Mouse (Mus musculus): ENCODE data around the gene 1700010B08Rik. TPM values are rescaled to one million over a fixed set of nuclear protein-coding genes. Genes with fewer than 3 reads are reported as not detected.

Gene 1700010B08Rik
- total RNA-seq, 1 experiment, result not detected

- Histone ChIP-seq H3K9ac (ENCODE audit: insufficient read depth, low read depth, low read length, poor library complexity, severe bottlenecking) (no peak overlapping the region), H3K27ac (ENCODE audit: insufficient read depth, low read depth, low read length, poor library complexity, severe bottlenecking) (no peak overlapping the region), H3K9me3 (ENCODE audit: control insufficient read depth, insufficient read depth, low read depth, low read length) (no peaks in the 10 kb centered on the region), H3K4me1 (ENCODE audit: control insufficient read depth in 2 of 2, insufficient read depth in 2 of 2, low read length in 2 of 2, poor library complexity in 1 of 2) (no peaks in the 10 kb centered on the region), H3K4me3 (ENCODE audit: insufficient read depth in 1 of 2, low read depth in 1 of 2, low read length in 2 of 2, poor library complexity in 1 of 2, severe bottlenecking in 1 of 2) (no peak overlapping the region), H3K36me3 (ENCODE audit: control insufficient read depth, insufficient read depth, low read length, poor library complexity, severe bottlenecking) (no peaks in the 10 kb centered on the region)
- no peak for DNase-seq (ENCODE audit: low read depth, low spot score)
- TF ChIP-seq ZNF384 (IDR thresholded peaks at IDR 0.05; ENCODE audit: low read depth, low read length), result no peak
- TF ChIP-seq CHD2 (IDR thresholded peaks at IDR 0.05; ENCODE audit: low read depth, low read length), result no peak
- no peak for TF ChIP-seq HCFC1 (IDR thresholded peaks at IDR 0.05; ENCODE audit: borderline replicate concordance, insufficient read depth, low read length)
- TF ChIP-seq MAFK (IDR thresholded peaks at IDR 0.05; ENCODE audit: insufficient read depth, low read depth, low read length), result no peak
- no peak for TF ChIP-seq ZC3H11A (IDR thresholded peaks at IDR 0.05; ENCODE audit: borderline replicate concordance, low read depth, low read length)
- in situ Hi-C loops (cut with MboI; ENCODE audit: low sequenced_read_pairs in 2 of 2, unreplicated experiment in 2 of 2), result no loop called here
Observed at GRCm38 (mm10) chr2:173730444-173730966, 11.3 kb downstream of the 1700010B08Rik start.

GRCm38 (mm10) chr2:173734426-173734825, 15.2 kb downstream of the 1700010B08Rik start:
- no peak for TF ChIP-seq ZNF384 (IDR thresholded peaks at IDR 0.05; ENCODE audit: low read depth, low read length)
- TF ChIP-seq MAFK (IDR thresholded peaks at IDR 0.05; ENCODE audit: insufficient read depth, low read depth, low read length), result no peak
- no peak for TF ChIP-seq CHD2 (IDR thresholded peaks at IDR 0.05; ENCODE audit: low read depth, low read length)
- TF ChIP-seq HCFC1 (IDR thresholded peaks at IDR 0.05; ENCODE audit: borderline replicate concordance, insufficient read depth, low read length), result no peak
- TF ChIP-seq ZC3H11A (IDR thresholded peaks at IDR 0.05; ENCODE audit: borderline replicate concordance, low read depth, low read length), result no peak
- Histone ChIP-seq H3K27ac (ENCODE audit: insufficient read depth, low read depth, low read length, poor library complexity, severe bottlenecking) (no peak overlapping the region), H3K36me3 (ENCODE audit: control insufficient read depth, insufficient read depth, low read length, poor library complexity, severe bottlenecking) (peaks cover 2% of the 10 kb centered on the region; the same call in 1 of the 2 replicates), H3K4me3 (ENCODE audit: insufficient read depth in 1 of 2, low read depth in 1 of 2, low read length in 2 of 2, poor library complexity in 1 of 2, severe bottlenecking in 1 of 2) (no peak overlapping the region), H3K9me3 (ENCODE audit: control insufficient read depth, insufficient read depth, low read depth, low read length) (no peaks in the 10 kb centered on the region), H3K9ac (ENCODE audit: insufficient read depth, low read depth, low read length, poor library complexity, severe bottlenecking) (no peak overlapping the region), H3K4me1 (ENCODE audit: control insufficient read depth in 2 of 2, insufficient read depth in 2 of 2, low read length in 2 of 2, poor library complexity in 1 of 2) (0 out of 4 replicates have a peak, but pooled peaks cover 0 to 5% of the 10 kb centered on the region in 2 experiments)
- DNase-seq (ENCODE audit: low read depth, low spot score), result no peak
- in situ Hi-C loops (cut with MboI; ENCODE audit: low sequenced_read_pairs in 2 of 2, unreplicated experiment in 2 of 2), result no loop called here

GRCm38 (mm10) chr2:173737222-173737989, 18.2 kb downstream of the 1700010B08Rik start, which contains the start of gene Vapb:
Gene Vapb, plus strand, starts transcription at chr2:173737511.
- Histone ChIP-seq H3K9ac (ENCODE audit: insufficient read depth, low read depth, low read length, poor library complexity, severe bottlenecking) (peak within 1 kb of the TSS; percentile 83), H3K4me1 (ENCODE audit: control insufficient read depth in 2 of 2, insufficient read depth in 2 of 2, low read length in 2 of 2, poor library complexity in 1 of 2) (0 out of 4 replicates have a peak, but pooled peaks cover 0 to 5% of the 10 kb centered on the region in 2 experiments), H3K27ac (ENCODE audit: insufficient read depth, low read depth, low read length, poor library complexity, severe bottlenecking) (peak within 1 kb of the TSS; percentile 46; the same call in 1 of the 2 replicates), H3K9me3 (ENCODE audit: control insufficient read depth, insufficient read depth, low read depth, low read length) (no peaks in the 10 kb centered on the region), H3K4me3 (ENCODE audit: insufficient read depth in 1 of 2, low read depth in 1 of 2, low read length in 2 of 2, poor library complexity in 1 of 2, severe bottlenecking in 1 of 2) (peak within 1 kb of the TSS; percentile 71 to 94), H3K36me3 (ENCODE audit: control insufficient read depth, insufficient read depth, low read length, poor library complexity, severe bottlenecking) (peaks cover 2% of the 10 kb centered on the region; the same call in 1 of the 2 replicates)
- DNase-seq (ENCODE audit: low read depth, low spot score), result peak; percentile 94
- in situ Hi-C loops (cut with MboI; ENCODE audit: low sequenced_read_pairs in 2 of 2, unreplicated experiment in 2 of 2), result no loop called here
- no peak for TF ChIP-seq ZC3H11A (IDR thresholded peaks at IDR 0.05; ENCODE audit: borderline replicate concordance, low read depth, low read length)
- no peak for TF ChIP-seq MAFK (IDR thresholded peaks at IDR 0.05; ENCODE audit: insufficient read depth, low read depth, low read length)
- TF ChIP-seq HCFC1 (IDR thresholded peaks at IDR 0.05; ENCODE audit: borderline replicate concordance, insufficient read depth, low read length), result no peak
- no peak for TF ChIP-seq CHD2 (IDR thresholded peaks at IDR 0.05; ENCODE audit: low read depth, low read length)

GRCm38 (mm10) chr2:173738232-173738631, 19.0 kb downstream of the 1700010B08Rik start:
- in situ Hi-C loops (cut with MboI; ENCODE audit: low sequenced_read_pairs in 2 of 2, unreplicated experiment in 2 of 2), result no loop called here
- Histone ChIP-seq H3K36me3 (ENCODE audit: control insufficient read depth, insufficient read depth, low read length, poor library complexity, severe bottlenecking) (peaks cover 2% of the 10 kb centered on the region; the same call in 1 of the 2 replicates), H3K4me3 (ENCODE audit: insufficient read depth in 1 of 2, low read depth in 1 of 2, low read length in 2 of 2, poor library complexity in 1 of 2, severe bottlenecking in 1 of 2) (peak overlapping the region; percentile 71 to 94), H3K4me1 (ENCODE audit: control insufficient read depth in 2 of 2, insufficient read depth in 2 of 2, low read length in 2 of 2, poor library complexity in 1 of 2) (0 out of 4 replicates have a peak, but pooled peaks cover 0 to 5% of the 10 kb centered on the region in 2 experiments), H3K9ac (ENCODE audit: insufficient read depth, low read depth, low read length, poor library complexity, severe bottlenecking) (peak overlapping the region; percentile 83; the same call in 1 of the 2 replicates), H3K9me3 (ENCODE audit: control insufficient read depth, insufficient read depth, low read depth, low read length) (no peaks in the 10 kb centered on the region), H3K27ac (ENCODE audit: insufficient read depth, low read depth, low read length, poor library complexity, severe bottlenecking) (no peak overlapping the region)
- no peak for DNase-seq (ENCODE audit: low read depth, low spot score)
- TF ChIP-seq HCFC1 (IDR thresholded peaks at IDR 0.05; ENCODE audit: borderline replicate concordance, insufficient read depth, low read length) (no peak), CHD2 (IDR thresholded peaks at IDR 0.05; ENCODE audit: low read depth, low read length) (no peak), ZC3H11A (IDR thresholded peaks at IDR 0.05; ENCODE audit: borderline replicate concordance, low read depth, low read length) (no peak), MAFK (IDR thresholded peaks at IDR 0.05; ENCODE audit: insufficient read depth, low read depth, low read length) (no peak), ZNF384 (IDR thresholded peaks at IDR 0.05; ENCODE audit: low read depth, low read length) (no peak)

Data from ES-E14 (cell line).